Mouse (Mus musculus): ENCODE data around the gene Gm20517.

Gene Gm20517

DNA sequence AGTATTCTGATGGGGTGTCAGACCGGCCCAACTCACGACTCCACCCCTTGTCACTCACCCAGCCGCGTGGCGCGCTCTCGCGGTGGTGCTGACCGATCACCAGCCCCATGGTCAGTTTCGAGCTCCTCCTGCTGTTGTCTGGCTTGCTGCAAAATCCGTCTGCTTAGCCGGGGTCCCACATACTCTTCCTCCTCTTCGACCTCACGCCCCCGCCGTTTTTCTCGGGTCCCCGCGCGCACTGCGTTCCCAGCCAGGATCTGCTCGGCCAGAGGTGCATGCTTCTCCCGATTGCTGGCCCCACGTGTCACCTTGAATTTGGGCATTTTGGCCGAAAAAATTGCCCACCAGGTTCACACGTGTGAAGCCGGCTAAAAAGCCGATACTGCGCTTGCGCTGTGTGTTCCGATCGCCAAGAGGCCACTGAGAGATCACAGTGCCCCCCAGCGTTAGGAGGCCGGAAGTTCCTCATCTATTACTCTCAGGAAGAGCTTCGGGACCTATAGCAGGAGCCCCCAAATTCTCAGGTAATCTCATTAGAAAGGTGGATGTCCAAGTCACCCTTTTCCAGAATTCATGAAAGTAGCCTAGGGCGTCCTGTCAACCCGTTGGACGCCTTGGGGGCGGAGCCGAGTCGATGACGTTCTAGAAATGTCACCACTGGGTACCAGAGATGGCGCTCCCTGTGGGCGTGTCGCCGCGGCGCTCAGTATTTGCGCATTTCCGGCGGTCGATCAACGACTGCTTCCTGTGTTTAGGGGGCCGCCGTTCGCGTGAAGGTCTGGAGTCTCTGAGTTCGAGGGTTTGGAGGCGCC lies at the start of gene Gm20517, which contains the start of the genes Bysl and Med20:
TSS of gene Gm20517 (plus strand) at position 741 of the 812 bp plus-strand sequence.
TSS of gene Bysl (minus strand) at position 644 of the 812 bp plus-strand sequence.
TSS of gene Med20 (plus strand) at position 734 of the 812 bp plus-strand sequence.
- peak; percentile 98 for DNase-seq (ENCODE audit: low spot score in 2 of 2)

DNA sequence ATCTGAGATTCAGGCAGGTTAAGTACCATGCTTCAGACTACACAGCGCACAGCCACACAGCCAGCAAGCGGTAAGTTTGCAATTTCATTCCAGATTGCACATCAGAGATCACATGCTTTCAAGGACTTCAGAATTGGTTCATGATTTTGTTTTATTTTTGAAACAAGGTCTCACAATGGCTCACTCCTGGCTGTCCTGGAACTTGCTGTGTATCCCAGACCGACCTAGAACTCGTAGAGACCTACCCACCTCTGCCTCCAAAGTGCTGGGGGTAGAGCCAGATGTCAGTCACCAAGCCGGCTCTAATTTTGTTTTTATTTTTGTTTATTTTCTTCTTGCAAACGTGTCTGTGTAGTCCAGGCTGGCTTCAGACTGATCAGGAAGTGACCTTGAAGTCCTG lies 48.5 kb upstream of the Gm20517 start:
- no peak for DNase-seq (ENCODE audit: low spot score in 2 of 2)

DNA sequence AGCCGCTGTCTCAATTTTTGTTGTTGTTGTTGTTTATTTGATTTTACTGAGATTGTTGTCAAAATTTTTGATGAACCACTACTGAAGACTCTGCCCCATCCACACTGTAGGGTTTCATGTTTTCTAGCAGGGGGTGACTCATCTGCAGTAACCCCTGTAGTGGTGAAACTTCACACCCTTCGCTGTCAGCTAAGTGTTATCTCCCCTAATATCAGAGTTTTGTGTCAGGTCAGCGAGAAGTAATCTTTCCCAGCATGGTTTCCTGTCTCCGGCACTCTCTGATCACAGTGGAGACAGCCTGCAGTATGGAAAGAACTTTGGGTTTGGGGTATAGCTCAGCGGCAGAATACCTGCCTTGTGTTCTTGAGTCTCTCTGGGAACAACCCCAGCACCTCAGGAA lies 46.8 kb upstream of the Gm20517 start:
- DNase-seq (ENCODE audit: low spot score in 2 of 2) = no peak

DNA sequence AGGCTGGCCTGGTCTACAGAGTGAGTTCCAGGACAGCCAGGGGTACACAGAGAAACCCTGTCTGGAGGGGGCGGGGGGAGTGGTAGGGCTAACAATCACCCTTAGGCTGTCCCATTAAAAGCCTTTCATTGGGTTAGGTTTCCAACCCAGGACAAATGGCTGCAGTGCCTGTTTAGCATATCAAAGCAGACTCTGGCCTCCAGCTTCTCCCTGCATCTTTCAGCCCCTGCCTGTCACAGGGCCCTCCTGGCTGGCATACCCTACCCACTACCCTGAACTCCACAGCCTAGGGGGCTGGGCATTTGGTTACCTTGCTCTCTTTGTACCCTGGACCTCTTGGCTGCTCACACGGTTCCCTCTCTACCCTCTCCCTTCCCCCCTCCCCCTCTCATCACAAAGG lies 45.3 kb upstream of the Gm20517 start:
- no peak for DNase-seq (ENCODE audit: low spot score in 2 of 2)

DNA sequence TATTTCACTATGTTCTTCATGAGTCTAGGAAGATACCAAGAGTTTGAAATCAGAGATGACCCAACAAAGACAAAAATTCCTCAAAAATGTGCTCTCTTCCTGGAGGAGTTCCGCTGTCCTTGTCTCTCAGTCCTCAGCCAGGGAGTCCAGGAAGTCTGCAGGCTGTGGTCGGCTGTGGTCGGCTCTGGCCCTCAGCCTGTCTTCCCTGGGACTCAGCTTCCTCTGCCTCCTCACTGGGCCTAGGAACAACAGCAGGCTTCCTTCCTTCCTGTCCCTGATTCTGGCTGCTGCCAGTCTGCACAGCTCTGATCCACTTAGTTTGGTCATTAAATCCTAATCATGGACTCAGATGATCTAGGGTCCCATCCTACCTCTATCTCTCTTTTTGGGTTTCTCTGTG lies 44.1 kb upstream of the Gm20517 start:
- no peak for DNase-seq (ENCODE audit: low spot score in 2 of 2)

DNA sequence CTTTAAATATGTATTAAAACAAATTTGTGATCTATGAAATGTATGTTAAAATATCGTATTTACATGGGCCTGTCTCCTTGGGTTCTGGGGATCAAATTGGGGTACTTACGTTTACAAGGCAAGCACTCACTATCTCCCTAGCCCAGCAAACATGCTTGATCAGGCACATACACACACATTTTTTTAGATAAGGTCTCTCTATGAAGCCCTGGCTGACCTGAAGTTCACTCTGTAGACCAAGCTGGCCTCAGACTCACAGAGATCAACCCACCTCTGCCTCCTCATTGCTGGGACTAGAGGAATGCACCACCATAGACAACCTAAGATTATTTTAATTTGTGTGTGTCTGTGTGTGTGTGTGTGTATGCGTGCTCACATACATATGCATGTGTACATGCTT lies 43.0 kb upstream of the Gm20517 start:
- DNase-seq (ENCODE audit: low spot score in 2 of 2) = no peak

DNA sequence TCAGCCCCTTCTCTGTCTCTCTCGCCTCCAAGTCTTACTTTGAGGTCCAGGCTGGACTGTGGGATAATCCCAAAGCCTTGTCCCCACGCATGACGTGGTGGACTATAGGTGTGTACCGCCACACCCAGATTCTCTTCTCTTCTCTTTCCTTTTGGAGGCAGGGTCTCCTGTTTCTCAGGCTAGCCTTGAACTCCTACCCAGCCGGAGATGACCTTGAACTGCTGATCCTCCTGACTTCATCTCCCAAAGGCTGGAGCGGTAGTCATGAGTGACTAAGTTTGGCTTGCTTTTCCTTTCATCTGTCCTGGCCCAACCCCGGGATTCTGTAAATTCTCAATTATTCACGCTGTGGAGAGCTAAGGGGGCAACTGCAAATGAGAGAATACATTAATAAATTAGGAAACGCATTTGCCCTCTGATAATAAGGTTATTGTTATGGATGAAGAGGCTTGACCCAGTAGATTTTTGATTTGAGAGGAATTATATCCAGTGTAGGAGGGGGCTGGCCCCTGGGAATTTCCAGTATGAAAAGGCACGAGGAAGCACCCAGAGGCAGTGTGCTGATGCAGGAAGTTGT lies 42.4 kb upstream of the Gm20517 start:
- DNase-seq (ENCODE audit: low spot score in 2 of 2) = no peak

DNA sequence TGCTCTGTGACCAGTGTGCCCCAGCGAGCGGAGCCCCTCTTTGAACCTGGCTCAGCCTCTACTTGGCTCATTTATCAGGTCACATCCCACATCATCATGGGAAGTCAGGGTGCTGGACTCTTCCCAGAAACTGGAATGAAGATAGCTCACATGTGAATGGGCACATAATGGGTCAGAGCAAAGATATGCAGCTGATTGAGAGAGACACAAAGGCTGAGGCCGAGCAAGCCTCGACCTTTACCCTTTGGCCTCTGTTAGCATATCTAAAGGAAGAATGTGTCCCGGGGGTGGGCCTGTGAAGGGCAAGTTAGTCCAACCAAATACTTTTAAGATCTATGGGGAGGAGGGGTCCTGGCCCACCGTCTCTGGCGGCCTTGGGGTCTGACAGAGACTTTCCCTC lies 39.8 kb upstream of the Gm20517 start:
- DNase-seq (ENCODE audit: low spot score in 2 of 2) = no peak

DNA sequence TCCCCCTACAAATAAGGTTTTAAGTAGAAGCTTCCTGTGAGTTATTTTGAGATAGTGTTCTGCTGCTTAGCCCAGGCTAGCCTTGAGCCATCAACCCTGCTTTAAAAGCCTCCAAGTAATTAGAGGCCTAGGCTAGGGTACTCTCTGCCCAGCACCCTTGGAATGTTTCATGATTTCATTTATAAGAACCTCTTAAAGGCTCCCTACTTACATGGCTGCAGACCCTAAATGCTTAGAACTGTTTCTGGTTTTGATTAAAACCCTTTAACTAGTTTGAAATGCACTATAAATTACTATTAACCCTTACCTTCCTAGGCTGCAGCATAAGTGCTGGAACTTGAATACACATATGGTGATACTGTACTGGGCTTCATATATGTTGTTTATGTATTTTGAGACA lies 39.0 kb upstream of the Gm20517 start:
- no peak for DNase-seq (ENCODE audit: low spot score in 2 of 2)

DNA sequence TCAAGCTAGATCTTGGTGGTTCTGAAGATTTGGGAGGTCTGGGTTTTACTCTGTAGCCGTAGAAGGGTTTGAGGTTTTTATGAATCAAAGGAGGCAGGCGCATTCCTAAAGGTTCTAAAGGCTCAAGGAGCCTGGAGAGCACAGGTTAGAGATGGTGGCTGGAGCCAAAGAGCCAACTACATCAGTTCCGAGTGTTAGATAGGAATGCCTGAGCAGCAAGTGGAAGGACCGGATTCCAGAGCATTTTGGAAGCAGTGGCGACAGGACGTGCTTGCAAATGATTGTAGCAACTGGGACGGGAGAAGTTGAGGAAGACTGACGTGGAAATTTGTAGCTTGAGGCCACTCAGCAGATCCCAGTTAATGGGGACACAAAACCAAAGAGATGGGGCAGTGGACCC lies 37.4 kb upstream of the Gm20517 start:
- no peak for DNase-seq (ENCODE audit: low spot score in 2 of 2)

DNA sequence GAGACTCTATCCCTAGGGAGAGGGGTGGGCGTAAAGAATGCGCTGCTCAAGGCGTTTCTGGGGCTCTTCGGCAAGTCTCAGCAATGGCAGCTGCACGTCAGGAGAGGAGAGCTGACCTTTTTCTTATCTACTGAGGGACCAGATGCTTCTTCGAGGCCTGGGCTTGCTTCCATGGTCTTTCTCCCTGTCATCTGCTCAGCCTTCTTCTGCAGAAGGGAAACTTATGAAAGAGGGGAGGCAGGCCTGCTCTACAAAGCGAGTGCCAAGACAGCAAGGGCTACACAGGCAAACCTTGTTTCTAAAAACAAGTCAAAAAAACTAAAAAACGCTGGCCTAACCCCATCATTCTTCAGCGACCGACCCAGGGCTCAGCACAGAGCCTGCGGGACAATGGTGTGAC lies 36.6 kb upstream of the Gm20517 start:
- DNase-seq (ENCODE audit: low spot score in 2 of 2) = peak; percentile 28 to 42

DNA sequence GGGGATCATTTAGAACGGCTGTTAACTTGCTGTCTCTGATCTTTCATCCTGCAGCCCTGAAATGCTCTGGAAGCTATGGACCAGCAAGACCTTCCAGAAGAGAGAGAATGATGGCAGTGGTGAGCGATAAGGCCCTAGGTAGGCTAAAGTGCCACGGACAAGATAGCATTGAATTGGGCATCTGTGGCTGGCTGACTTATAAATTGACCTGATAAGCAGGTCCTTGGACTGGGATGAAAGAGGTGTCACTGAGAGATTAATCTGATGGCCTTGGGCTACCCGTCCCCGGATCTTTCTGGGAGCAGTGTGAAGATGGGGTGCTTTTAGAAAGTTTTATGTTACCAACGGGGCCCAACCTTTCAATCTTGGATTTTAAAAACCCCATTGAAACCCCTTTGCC lies 32.7 kb upstream of the Gm20517 start:
- no peak for DNase-seq (ENCODE audit: low spot score in 2 of 2)

DNA sequence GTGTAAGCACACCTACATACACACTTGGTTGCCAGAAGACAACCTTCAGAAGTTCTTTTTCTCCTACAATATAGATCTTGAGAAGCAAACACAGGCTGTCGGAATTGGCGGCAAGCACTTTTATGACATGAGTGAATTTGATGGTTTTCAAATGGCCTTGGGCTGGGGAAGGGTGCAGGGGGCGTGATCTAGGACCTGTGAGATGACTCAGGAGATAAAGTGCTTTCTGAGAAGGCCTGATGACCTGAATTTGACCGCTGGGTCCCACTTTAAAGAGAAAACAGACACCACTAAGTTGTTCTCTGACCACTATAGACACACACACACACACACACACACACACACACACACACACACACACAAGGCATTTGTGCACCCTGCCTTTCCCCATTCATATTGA lies 30.4 kb upstream of the Gm20517 start:
- DNase-seq (ENCODE audit: low spot score in 2 of 2) = no peak

DNA sequence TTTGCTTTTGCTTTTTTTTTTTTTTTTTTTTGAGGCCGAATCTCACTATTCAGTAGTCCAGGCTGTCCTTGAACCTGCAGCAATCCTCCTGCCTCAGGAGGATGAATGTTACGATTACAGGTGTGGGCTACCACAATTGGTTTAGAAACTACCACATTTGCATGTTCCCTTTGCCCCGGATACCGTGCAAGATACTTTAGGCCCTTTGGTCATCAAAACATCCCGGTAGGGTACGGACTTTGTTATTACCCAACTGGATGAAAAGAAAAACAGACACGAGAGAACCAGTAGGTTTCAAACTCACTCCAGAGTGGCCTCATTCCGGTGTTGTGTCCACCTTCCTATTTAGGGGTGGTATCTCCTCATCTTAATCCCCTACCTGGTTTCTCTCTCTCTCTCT lies 22.9 kb upstream of the Gm20517 start:
- DNase-seq (ENCODE audit: low spot score in 2 of 2) = no peak

DNA sequence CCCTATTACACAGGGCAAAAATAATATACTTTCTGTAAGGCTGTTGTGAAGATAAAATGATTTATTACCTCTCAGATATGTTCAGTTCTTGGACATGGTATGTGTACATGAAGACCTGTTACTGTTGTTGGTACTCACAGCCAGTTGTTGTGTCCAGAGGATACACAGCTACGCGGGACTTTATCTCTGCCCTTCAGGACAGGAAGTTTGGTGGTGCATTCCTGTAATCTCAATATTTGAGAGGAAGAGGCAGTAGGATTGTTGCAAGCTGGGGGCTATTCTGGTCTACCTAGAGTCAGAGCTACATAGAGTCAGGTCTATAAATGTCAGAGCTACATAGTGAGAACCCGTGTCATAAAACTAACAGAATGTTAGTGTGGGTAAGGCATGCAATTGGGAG lies 20.3 kb upstream of the Gm20517 start:
- no peak for DNase-seq (ENCODE audit: low spot score in 2 of 2)

DNA sequence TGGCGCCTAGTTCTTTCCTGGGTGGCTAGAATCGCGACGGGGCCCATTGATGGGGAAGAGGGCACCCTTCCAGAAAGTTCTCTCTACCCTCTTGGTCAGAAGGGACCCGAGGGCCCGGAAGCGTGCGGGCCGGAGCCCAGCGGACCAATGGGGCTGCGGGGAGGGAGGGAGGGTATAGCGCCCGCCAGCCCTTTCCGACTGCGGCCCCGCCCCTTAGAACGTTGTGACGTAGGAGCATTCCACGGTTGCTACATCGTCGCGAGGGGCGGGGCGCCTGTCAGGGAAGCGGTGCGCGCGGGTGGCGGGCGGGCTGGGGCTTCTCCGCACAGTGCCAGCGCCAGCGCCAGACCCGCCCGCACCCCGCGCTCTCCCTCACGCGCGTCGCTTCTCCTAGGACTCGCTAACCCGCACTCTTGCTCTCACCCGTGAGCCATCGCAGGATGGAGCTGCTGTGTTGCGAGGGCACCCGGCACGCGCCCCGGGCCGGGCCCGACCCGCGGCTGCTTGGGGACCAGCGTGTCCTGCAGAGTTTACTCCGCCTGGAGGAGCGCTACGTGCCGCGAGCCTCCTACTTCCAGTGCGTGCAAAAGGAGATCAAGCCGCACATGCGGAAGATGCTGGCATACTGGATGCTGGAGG lies 18.1 kb upstream of the Gm20517 start:
- DNase-seq (ENCODE audit: low spot score in 2 of 2) = peak; percentile 95

DNA sequence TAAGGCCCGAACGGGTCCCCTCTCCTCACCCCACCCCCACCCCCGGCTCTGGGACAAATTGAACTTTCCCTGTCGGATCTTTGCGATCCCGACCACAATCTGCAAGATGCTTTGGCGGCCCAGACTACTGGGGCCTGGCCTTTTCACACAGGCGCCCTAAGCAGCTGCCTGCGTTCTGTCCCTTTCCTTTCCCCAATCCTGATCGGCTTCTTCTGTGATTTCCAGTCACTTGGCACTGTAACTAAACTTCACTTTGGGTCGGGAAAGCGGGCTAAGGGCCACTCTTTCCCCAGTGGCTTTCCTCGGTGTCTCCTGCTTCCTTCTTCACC lies 17.6 kb upstream of the Gm20517 start:
- no peak for DNase-seq (ENCODE audit: low spot score in 2 of 2)

DNA sequence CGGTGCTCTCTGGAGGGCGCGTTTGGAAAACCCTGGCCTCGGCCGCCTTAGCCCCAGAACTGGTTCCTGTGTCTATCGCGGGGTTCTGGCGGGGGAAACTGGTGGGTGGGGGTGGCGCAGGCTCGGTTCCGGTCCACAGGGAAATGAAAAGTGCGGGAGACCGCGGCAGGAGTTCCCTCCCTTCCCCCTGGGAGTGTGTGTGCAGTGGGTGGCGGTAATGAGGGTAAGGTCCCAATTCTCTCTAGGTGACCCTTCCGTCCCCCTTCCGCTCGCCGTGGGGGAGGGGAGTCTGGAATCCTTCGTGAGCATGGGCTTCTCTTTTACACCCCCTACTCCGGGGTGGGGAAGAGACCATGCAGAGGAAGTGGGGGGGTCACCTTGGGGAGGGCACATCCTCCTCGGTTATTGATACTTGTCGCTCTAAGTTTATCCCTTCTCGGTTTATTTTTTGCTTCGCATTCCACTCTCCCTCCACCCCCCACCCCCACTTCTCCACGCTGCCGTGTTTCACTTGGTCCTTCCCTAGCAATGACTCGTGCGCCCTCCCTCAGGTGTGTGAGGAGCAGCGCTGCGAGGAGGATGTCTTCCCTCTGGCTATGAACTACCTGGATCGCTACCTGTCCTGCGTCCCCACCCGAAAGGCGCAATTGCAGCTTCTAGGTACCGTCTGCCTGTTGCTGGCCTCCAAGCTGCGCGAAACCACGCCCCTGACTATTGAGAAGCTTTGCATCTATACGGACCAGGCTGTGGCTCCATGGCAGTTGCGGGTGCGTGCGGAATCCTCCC lies 17.0 kb upstream of the Gm20517 start:
- DNase-seq (ENCODE audit: low spot score in 2 of 2) = peak; percentile 43 to 44

DNA sequence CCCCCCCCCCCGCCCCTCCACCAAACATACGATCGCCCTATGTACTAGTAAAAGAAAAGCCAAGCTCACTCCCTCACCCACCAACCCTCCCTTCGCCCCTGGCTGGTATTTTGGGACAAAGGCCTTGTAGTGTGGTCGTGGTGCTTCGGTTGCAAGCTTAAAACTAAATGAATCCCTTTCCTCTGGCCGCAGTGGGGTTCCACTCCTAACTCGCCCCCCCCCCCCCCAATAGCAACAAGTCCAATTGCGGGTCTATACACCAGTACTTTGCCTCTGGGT lies 16.5 kb upstream of the Gm20517 start:
- DNase-seq (ENCODE audit: low spot score in 2 of 2) = peak in 1 of 2 experiments; percentile 19

DNA sequence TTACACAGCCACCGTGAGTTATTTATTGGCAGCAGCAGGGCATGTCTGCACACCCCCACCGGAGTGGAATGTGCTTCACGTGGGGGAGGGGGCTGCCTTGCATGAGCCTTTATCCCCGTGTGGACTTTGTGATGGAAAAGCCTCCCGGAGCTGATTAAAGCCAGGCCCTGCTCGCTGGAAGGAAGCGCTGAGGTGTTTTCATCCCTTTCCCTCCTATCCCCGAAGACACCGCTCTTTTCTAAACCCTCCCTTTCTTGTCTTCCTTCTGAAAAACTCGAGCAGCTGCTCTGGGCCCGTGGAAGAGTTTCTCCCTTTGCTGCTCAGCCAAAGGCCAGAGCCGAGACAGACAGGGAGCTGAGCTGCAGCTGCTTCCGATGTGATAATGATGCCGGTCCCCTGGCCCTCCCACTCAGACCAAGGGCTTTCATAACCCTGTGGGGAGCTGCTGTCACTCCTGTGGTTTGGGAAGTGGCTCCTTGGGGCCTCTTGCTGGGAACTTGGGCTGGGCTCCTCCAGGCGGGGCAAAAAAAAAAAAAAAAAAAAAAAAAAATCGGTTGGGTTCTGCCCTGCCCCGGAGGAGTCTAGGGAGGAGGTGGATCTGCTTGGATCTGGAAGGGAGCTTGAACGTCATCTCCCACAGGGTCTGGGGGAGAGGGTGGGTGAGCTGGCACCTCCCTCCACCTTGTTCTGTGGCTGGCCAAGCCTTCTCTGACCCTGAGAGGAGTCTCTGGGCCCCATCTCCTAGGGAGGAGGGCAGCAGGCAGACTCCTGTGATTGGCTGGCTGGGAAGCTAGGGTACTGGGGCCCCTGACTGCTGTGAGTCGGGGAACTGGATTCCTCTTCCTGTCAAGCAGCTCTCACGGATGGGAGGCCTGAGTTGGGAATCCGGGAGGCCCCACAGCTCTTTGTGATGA lies 15.9 kb upstream of the Gm20517 start:
- peak; percentile 45 to 49 for DNase-seq (ENCODE audit: low spot score in 2 of 2)

DNA sequence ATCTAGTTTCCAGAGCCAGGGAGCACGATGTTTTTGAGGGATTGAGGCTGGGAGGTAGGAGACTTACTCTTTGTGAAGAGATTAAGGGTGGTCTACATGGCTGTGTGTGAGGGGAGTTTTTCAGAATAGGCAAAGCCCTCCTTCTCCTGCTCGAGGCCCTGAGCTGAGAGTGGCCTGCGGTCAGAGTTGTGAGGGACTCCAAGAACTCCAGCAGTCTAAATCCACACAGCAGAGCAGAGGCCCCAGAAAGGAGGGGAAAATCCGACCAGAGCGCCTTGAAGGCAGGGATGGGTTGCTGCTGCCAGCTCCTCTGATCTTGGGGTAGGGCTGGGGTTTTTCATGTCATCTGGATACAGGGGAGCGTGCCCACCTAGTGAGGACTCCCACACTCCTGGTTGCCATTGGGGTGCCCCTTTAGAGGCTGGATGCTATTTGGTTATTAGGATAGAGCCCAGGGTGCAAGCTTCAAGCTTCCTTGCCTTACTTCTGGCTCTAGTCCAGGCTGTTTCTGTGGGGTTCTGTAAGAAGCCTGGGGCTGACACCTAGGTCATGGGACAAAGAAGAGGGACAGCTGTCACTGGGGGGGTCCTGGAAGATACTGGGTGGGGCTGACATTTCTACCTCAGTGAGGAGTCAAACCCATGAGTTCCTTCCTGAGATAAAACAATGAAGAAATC lies 15.1 kb upstream of the Gm20517 start:
- peak in 1 of 2 experiments; percentile 17 for DNase-seq (ENCODE audit: low spot score in 2 of 2)
